Mouse (Mus musculus): ENCODE measurements around the gene Hook2. TPM values are rescaled to one million over a fixed set of nuclear protein-coding genes. Genes with fewer than 3 reads are reported as not detected.

The Hook2 gene
- total RNA-seq, 2 experiments from 2014 or later: 2.7 to 2.9 TPM

DNA sequence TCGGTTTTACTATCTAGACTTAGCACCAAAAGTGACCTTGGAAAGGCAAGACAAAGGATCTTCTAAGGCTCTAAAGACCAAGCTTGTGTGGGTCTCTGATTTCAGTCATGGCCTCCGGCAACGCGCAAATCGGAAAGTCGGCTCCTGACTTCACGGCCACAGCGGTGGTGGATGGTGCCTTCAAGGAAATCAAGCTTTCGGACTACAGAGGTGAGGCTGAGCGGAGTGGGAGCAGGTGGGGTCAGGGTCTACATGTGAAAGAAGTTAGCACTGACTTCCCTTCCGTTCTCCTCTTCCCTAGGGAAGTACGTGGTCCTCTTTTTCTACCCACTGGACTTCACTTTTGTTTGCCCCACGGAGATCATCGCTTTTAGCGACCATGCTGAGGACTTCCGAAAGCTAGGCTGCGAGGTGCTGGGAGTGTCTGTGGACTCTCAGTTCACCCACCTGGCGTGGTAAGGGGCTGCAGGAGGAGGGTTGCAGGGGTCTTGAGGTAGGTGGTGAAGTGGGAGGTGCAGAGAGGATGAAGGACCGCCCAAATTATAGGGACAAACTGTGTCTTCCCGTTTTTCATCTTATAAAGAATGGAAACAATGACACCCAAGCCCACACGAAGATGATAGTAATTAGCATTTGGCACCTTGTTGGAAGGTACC lies 20.1 kb upstream of the Hook2 start:
- intact Hi-C loops (cut with DNase I): no loop called here
- DNase-seq: no peak

DNA sequence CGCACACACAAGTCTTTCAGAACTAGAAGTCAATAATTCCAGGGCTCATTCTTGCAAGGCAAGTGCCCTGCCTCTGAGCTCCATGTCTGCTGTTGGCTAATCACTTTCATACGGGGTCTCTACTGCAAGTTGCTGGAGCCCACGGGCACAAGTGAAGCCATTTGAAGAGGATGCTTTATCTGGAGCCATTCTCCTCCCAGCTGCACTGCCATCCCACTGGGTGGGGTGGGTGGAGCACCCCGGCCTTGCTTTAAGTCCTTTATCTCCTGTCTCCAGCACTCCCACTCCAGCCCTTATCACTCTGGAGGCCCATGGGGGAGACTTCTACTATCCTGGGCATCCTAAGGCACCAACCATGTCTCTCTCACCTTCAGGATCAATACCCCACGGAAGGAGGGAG lies 19.5 kb upstream of the Hook2 start:
- DNase-seq: no peak
- intact Hi-C loops (cut with DNase I): no loop called here

DNA sequence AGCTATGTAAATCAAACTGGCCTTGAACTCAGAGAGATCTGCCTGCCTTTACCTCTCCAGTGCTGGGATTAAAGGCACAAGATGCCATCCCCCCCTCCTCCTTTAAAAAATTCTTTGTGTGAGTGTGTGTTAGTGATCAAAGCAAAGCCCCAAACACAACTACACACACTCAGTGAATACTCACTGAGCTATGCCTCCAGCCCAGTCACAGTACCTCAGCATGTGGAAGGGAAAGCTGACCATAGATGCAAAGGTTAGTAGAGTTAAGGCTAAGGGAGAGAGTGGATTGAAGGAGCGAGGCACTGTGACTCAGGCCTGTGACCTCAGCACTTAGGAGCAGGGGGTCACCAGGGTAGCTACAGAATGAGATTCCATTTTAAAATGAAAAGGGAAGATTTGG lies 17.3 kb upstream of the Hook2 start:
- no peak for DNase-seq
- intact Hi-C loops (cut with DNase I): no loop called here

- intact Hi-C loops (cut with DNase I): no loop called here
Observed at GRCm38 (mm10) chr8:84973803-84974542, 16.4 kb upstream of the Hook2 start.

GRCm38 (mm10) chr8:84974543-84975142 lies 15.8 kb upstream of the Hook2 start:
- no peak for DNase-seq
- intact Hi-C loops (cut with DNase I): loop anchor here (1.0 to 5.0 kb wide), 3 partner anchors 16 to 312 kb away; partner anchors contain the start of genes Asna1, Hook2, Ier2 and Trir

More at GRCm38 (mm10) chr8:84973803-84974542, 16.4 kb upstream of the Hook2 start:
- DNase-seq: peak; percentile 61 to 62

- intact Hi-C loops (cut with DNase I): loop anchor here (1.0 to 5.0 kb wide), 3 partner anchors 15 to 313 kb away; partner anchors contain the start of genes Asna1, Hook2, Ier2 and Trir
- peak; percentile 76 to 77 for DNase-seq
Observed at GRCm38 (mm10) chr8:84975434-84975833, 15.0 kb upstream of the Hook2 start.

- peak; percentile 96 to 98 for DNase-seq
- intact Hi-C loops (cut with DNase I): loop anchor here (5.0 kb wide), 2 partner anchors 51 to 314 kb away; partner anchors contain the start of genes Asna1, Ier2 and Trir
Observed at GRCm38 (mm10) chr8:84976031-84976762, 14.2 kb upstream of the Hook2 start.

DNA sequence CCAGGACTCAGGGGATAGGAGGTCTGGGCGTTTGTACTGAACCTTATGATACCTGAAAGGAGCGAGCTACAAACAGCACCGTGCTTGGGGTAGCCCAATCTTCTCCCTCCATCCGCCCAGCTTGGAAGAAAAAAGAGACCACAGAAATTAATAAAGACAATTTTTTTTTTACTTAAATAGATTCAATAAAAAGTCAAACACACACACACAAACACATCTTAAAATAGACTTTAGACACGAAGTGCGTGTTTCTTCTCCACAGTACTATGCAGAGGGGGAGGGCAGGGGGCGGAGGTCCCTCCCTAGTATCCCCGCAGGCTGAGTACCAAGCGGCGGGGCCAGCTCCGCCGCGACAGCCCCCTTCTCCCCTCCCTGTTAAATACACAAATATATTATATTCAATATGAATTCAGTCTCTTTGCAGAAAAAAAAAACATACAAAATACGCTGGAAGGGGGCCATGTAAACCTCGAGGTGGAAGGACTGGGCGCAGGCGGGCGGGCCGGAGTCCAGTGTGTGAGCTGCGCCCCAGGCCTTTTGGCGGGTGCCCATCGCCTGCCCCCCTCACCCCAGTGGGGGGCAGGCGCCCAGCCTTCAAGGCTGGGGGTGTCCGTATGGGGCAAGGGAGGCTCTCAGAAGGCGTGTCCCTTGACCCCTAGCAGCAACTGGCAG lies 13.5 kb upstream of the Hook2 start:
- intact Hi-C loops (cut with DNase I): loop anchor here (5.0 kb wide), 2 partner anchors 50 to 315 kb away; partner anchors contain the start of genes Asna1, Ier2 and Trir
- no peak for DNase-seq

- intact Hi-C loops (cut with DNase I): loop anchor here (5.0 kb wide), 2 partner anchors 50 to 315 kb away; partner anchors contain the start of genes Asna1, Ier2 and Trir
Observed at GRCm38 (mm10) chr8:84977435-84978247, 12.8 kb upstream of the Hook2 start.

GRCm38 (mm10) chr8:84978248-84978940 lies 12.0 kb upstream of the Hook2 start, which contains the start of gene Junb:
Junb (minus strand) TSS chr8:84978718.
- peak; percentile 96 to 97 for DNase-seq
- intact Hi-C loops (cut with DNase I): loop anchor here (5.0 kb wide), 2 partner anchors 49 to 316 kb away; partner anchors contain the start of genes Asna1, Ier2 and Trir

More at GRCm38 (mm10) chr8:84977435-84978247, 12.8 kb upstream of the Hook2 start:
- peak; percentile 70 to 82 for DNase-seq

GRCm38 (mm10) chr8:84979599-84980421 lies 10.6 kb upstream of the Hook2 start:
- peak; percentile 90 to 95 for DNase-seq
- intact Hi-C loops (cut with DNase I): loop anchor here (5.0 kb wide), 3 partner anchors 47 to 778 kb away; partner anchors contain the start of genes Asna1, Ier2 and Trir

GRCm38 (mm10) chr8:84980622-84981358 lies 9.6 kb upstream of the Hook2 start:
- DNase-seq: peak; percentile 78
- intact Hi-C loops (cut with DNase I): loop anchor here (5.0 kb wide), 1 partner anchor 778 kb away; no protein-coding TSS in a partner anchor

DNA sequence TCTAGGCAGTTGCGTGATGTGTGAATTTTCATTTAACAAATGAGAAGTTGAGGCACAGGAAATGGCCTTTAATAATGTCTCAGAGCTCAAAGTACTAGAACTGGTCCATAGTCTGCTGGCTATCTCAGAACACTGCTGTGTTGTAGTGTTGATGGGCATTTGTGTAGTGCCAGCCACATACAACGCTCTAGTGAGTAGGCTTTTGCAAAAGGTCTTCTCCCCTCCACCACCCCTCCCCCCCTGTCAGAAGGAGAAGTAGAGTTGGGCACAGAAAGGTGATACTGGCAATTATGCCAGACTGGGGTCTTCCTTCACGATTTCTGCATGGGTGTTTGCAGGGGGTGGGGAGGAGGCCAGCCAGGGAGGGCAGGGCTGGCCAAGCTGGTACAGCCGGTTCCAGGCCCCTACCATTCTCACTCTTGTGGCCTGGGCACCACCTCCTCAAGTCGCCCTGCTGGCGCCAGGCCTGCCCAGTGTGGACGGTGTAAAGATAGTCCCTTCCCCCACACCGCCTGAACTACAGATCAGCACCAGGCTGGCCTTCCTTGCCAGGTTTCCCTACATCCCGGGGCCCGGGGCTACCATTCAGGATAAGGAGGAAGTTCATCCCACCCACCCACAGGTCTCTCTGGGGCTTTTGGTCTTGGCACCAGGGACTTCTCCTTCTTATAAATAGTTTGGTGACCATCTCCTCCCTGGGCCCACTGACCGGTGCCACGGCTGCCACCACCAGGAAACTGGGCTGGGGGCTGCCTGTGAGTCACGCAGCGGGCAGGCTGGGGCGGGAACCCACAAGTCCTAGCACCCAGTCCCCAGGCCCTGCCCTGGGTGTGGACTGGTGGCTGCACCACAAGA lies 8.5 kb upstream of the Hook2 start:
- no peak for DNase-seq
- intact Hi-C loops (cut with DNase I): loop anchor here (5.0 kb wide), 1 partner anchor 780 kb away; no protein-coding TSS in a partner anchor

- DNase-seq: no peak
- intact Hi-C loops (cut with DNase I): loop anchor here (5.0 kb wide), 1 partner anchor 780 kb away; no protein-coding TSS in a partner anchor
Observed at GRCm38 (mm10) chr8:84982499-84983011, 7.8 kb upstream of the Hook2 start.

Data from heart, postnatal 36 days (tissue).